ENCODE assay signal across 20 mouse cellular contexts in the genomic region with DNA sequence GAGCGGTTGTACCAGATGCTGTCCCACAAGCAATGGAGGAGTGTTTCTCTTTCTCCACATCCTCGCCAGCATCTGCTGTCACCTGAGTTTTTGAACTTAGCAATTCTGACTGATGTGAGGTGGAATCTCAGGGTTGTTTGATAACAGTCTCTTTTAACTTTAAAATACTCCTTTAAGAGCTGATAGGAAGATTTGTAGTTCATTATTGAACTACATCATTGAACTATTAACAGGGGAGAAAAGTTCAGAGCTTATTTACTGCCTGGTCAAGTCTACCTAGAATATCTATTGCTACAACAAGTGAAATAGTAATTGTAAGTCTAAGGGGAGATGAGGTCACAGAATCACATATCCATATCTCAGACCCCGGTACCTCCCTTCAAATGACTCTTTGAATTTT. TPM values are rescaled to one million over a fixed set of nuclear protein-coding genes. Genes with fewer than 3 reads are reported as not detected.
DNase-seq lines count a peak whose midpoint lies in the region; TF ChIP-seq lines count a peak whose summit lies in the region.
"Had no signal": no experiment of that assay in that cellular context is flagged by ENCODE, and none has a peak within 500 bp of the region (broad histone marks: within the 10 kb centered on the region; RNA-seq: fewer than 3 reads in every experiment).

A gene (plus strand): TSS at position 301 of the 400 bp plus-strand sequence.

- H3K27ac ChIP-seq in testis, adult 2 months (ENCODE audit: control insufficient read depth, insufficient read depth, low read depth, low read length) = no peak within 1 kb of the TSS

- H3K36me3 ChIP-seq in testis, adult 2 months (ENCODE audit: control insufficient read depth, insufficient read depth, low read length) = no peaks in the 10 kb centered on the region
- H3K36me3 ChIP-seq: G1E had no signal

- TF ChIP-seq CTCF in testis, adult 2 months (IDR thresholded peaks at IDR 0.05; ENCODE audit: control insufficient read depth, insufficient read depth, insufficient replicate concordance, low read depth, low read length) = no peak

- no peaks in the 10 kb centered on the region for H3K4me1 ChIP-seq in testis, adult 2 months (ENCODE audit: control insufficient read depth, insufficient read depth, low read length)

- H3K27me3 ChIP-seq in testis, adult 2 months (ENCODE audit: control insufficient read depth, insufficient read depth, low read length) = no peaks in the 10 kb centered on the region
- H3K27me3 ChIP-seq: CH12.LX had no signal

- TF ChIP-seq POLR2A in testis, adult 2 months (IDR thresholded peaks at IDR 0.05; ENCODE audit: control insufficient read depth, low read depth, low read length) = no peak

- no peak for DNase-seq in testis, postnatal 14 days (ENCODE audit: low spot score)
- DNase-seq: adrenal gland, adult 2 months; adrenal gland, adult 8-10 months; adrenal gland, postnatal 10 days; adrenal gland, postnatal 14 days; adrenal gland, postnatal 25 days; adrenal gland, postnatal 36 days; B cell, adult 2 months; cerebellum, adult 11 months; cerebellum, adult 11-12 months; cerebellum, adult 18-20 months; cerebellum, adult 2 months had no signal

- peak within 1 kb of the TSS; percentile 33; the same call in 1 of the 2 replicates for H3K4me3 ChIP-seq in testis, adult 2 months (ENCODE audit: control insufficient read depth, low read depth, low read length)

RNA-seq across cellular contexts. Expression of the gene that starts here (rescaled TPM):
- polyA plus RNA-seq in testis, adult 2 months (2012; rRNA removed) = not detected in 2 replicates
- polyA plus RNA-seq: activated CD4-positive, CD25-positive, alpha-beta regulatory T cell, adult 4 months; adrenal gland, adult 2 months; brain, embryonic 14.5 days; C2C12; CD4-positive, CD25-positive, alpha-beta regulatory T cell, adult 4 months; cerebellum, adult 2 months; G1E; Patski had no signal
